Mouse (Mus musculus): ENCODE results near the gene Plcb1.

DNA sequence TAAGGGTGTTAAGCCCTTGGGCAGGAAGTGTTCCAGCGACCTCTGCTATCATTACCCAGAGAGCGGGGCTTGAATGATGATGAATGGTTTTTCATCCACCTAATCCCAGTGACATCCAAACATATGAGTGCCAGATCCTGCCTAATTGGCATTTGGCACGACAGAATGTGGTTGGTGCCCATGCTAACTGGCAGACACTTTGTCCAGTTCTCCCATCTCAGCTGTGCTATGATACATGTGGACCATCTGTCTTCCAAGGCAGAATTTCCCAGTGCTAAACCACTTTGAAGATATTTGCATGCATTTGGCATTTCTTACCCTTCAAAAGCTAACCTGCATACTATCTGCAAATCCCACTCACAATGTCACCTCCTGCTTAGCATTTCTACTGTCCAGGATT, 492.6 kb downstream of the Plcb1 start:
- TF ChIP-seq TAL1 (IDR thresholded peaks at IDR 0.05; ENCODE audit: low read length) (no peak), GATA1 (IDR thresholded peaks at IDR 0.05; ENCODE audit: low read length) (no peak)
